Mouse (Mus musculus): ENCODE results near the gene Hcn1. TPM values are rescaled to one million over a fixed set of nuclear protein-coding genes. Genes with fewer than 3 reads are reported as not detected.

Hcn1 gene
- total RNA-seq, 4 experiments from 2014 or later: 0.60 to 1.2 (median 0.81) TPM

- DNase-seq (ENCODE audit: low spot score): no peak
These were observed 103.5 kb downstream of the Hcn1 start for GRCm38 (mm10) chr13:117705573-117705972.

DNA sequence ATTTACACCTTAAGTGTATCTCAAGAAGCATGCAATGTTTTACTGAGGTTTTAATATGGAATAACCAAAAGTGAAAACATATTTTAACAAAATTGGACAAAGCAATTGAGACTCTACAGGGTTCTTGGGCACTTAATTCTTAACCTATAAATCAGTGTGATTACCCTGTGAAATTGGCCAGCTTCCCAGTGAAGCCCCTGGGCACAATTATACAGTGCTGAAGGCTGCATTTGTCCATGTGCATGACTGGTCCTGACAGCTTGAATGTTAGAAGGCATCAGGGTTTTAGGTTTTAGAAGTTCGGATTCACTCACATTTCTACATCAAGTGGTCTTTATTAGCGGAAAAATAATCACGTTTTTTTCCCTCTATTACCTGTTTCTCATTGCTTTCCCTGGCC, 103.9 kb downstream of the Hcn1 start:
- DNase-seq (ENCODE audit: low spot score): no peak

GRCm38 (mm10) chr13:117706496-117706895, 104.4 kb downstream of the Hcn1 start:
- DNase-seq (ENCODE audit: low spot score): no peak

DNA sequence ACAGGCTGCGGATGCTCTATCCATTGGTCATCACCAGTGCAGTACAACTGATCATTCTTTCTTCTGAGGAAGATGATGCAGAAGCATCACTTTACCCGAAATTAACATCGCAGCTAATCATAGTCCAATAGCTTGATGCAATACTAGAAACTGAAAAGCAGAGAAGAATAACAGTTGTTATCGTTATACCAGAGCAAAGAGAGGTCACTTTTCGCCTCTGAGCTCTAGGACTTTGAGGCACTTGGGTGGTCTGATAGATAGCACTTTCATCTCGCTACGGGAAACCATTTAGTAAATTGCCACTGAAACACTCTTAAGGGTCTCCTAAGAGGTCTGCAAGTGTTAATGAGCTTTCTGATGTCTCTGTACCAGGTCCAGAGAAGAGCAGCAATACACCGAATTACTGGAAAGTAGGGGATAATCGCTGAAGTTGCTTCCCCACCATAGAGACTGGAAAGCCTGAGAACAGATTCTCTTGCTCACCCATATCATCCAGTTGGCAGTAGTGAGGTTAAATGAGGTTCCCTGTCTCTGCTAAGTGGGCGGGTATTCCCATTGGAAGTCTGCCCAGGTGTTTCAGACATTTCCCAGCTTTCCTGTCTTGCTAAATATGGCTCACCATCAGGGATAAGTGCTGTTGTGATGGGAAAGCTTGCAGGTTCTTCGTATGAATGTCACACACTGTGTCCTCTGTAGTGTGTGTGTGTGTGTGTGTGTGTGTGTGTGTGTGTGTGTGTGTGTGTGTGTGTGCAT, 105.0 kb downstream of the Hcn1 start:
- DNase-seq (ENCODE audit: low spot score): peak; percentile 83

DNA sequence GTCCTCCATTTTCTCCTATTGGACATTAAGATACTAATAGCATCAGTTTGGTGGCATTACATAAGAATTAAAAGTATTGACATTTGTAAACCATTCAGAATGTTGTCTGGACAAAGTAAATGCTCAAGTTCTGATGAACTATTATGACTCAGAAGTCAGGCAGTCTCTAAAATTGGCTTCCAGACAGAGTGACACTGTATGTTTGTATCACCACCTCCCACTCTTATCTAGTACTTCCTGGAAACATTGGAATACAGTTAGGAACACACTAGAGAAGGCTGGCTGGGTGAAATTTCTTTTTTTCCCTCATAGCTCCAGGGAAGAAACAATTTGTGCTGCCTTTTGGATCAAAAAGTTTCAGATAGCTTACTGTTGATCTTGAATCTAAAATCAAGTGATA, 108.7 kb downstream of the Hcn1 start:
- peak; percentile 55 for DNase-seq (ENCODE audit: low spot score)

- no peak for DNase-seq (ENCODE audit: low spot score)
These were observed 120.0 kb downstream of the Hcn1 start for GRCm38 (mm10) chr13:117722090-117722489.

GRCm38 (mm10) chr13:117724083-117724482, 122.0 kb downstream of the Hcn1 start:
- no peak for DNase-seq (ENCODE audit: low spot score)

- DNase-seq (ENCODE audit: low spot score): no peak
These were observed 126.3 kb downstream of the Hcn1 start for GRCm38 (mm10) chr13:117728393-117728792.

- DNase-seq (ENCODE audit: low spot score): no peak
These were observed 130.6 kb downstream of the Hcn1 start for GRCm38 (mm10) chr13:117732738-117733137.

DNA sequence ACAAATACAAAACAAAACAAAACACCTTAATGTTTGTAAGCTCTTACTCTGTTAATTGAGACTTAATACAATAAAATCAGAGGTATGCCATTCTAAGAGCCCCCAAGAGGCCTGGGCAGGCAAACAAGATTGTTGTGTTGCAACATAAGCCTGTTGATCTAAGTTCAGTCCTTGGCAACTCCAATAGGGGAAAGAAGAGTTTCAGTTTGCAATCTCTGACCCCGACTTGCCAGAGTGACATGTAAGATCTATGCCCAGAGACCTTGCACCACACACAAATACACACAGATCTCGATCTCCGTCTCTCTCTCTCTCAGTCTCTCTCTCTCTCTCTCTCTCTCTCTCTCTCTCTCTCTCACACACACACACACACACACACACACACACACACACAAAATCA, 142.3 kb downstream of the Hcn1 start:
- no peak for DNase-seq (ENCODE audit: low spot score)

GRCm38 (mm10) chr13:117745173-117745572, 143.1 kb downstream of the Hcn1 start:
- no peak for DNase-seq (ENCODE audit: low spot score)

- DNase-seq (ENCODE audit: low spot score): no peak
These were observed 163.4 kb downstream of the Hcn1 start for GRCm38 (mm10) chr13:117765487-117765886.

DNA sequence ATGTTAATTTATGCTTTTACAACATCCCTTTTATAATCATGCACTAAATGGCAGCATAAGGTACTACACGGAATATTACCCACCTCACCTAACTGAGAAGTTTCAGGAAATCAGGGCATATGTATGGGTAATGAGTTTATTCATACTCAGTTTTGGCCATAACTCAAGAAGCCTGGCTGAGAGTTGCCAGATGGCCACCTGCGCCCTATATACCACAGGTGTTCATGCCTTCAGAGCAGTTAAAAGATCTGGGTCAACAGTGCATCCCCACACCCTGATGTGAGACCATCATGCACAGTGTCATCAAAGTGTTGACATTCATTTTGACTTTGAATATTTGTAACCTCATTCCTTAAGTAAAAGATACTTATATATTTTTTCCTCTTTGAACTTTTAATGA, 183.3 kb downstream of the Hcn1 start:
- DNase-seq (ENCODE audit: low spot score): no peak

- no peak for DNase-seq (ENCODE audit: low spot score)
These were observed 190.7 kb downstream of the Hcn1 start for GRCm38 (mm10) chr13:117792861-117793260.

GRCm38 (mm10) chr13:117801061-117801460, 198.9 kb downstream of the Hcn1 start:
- no peak for DNase-seq (ENCODE audit: low spot score)

DNA sequence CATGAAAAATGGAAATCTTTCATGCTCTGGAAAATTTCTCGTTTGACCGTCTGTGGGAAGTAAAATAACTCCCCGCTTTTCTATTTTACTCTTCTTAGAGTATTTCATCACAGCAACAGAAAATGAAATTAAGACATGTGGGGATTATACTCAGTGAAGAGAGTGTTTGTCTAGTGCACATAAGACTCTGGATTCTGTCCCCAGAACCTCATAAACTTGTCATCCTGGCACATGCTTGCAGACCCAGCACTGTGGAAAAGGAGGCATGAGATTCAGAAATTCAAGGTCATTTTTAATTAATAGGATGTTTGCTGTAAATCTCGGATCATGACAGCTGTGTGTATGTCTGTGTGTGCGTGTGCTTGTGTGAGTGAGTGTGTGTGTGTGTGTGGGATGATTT, 225.5 kb downstream of the Hcn1 start:
- no peak for DNase-seq (ENCODE audit: low spot score)

GRCm38 (mm10) chr13:117836658-117837057, 234.5 kb downstream of the Hcn1 start:
- DNase-seq (ENCODE audit: low spot score): no peak

DNA sequence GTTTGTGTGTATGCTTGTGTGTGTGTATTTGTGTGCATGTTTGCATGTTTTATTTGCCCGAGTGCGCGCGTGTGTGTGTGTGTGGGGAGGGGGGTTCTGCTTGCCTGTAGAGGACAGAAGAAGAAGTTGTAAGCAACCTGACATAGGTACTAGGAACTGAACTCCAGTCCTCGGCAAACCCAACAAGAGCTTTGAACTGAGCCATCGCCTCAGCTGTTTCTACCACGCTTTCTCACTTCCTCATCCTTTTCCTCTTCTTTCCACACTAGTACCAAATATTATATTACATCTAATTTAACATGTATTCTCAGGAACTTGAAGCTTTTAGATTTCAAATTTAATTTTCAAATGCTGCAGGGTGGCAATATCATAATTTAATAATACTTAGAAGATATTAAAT, 236.1 kb downstream of the Hcn1 start:
- no peak for DNase-seq (ENCODE audit: low spot score)

DNA sequence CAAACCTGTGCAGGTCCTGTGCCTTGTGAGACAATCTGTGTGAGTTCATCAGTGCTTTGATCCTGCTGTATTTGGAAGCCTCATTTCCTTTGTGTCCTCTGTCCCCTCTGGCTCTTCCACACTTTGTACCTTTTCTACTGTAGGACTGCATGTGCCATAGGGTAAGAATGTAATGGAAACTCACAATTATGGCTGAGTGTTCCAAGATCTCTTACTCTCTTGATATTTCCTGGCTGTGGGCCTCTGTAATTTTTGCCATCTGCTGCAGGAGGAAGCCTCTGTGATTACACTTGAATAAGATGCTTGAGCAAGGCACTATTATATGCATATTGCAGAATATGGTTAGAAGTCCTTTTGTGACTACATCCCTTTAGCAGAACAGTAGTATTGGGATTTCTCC, 240.2 kb downstream of the Hcn1 start:
- DNase-seq (ENCODE audit: low spot score): no peak

- peak; percentile 14 for DNase-seq (ENCODE audit: low spot score)
These were observed 245.2 kb downstream of the Hcn1 start for GRCm38 (mm10) chr13:117847290-117847689.

DNA sequence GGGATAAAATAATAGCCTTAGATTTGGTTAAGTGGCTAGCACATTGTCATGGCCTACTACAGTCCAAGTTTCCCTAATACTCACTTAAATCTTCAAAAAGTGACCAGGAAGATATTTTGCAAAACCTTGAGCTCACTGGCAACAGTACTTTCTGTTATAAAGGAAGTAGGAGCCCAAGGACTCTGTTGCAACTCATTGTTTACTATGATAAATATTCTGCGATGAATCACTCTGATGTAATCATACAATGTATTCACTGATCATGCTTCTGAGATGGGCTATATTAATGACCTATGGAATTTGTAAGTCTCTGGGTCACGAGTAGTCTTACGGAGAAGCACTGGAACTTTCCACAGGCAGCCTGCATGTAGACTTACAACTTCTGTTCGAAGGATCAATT, 246.6 kb downstream of the Hcn1 start:
- no peak for DNase-seq (ENCODE audit: low spot score)

- no peak for DNase-seq (ENCODE audit: low spot score)
These were observed 250.0 kb downstream of the Hcn1 start for GRCm38 (mm10) chr13:117851954-117852710.

GRCm38 (mm10) chr13:117852711-117853051, 250.6 kb downstream of the Hcn1 start:
- no peak for DNase-seq (ENCODE audit: low spot score)

Measured in heart, adult 8-10 months (tissue).